ENCODE assay signal across 8 mouse cellular contexts in the genomic region with DNA sequence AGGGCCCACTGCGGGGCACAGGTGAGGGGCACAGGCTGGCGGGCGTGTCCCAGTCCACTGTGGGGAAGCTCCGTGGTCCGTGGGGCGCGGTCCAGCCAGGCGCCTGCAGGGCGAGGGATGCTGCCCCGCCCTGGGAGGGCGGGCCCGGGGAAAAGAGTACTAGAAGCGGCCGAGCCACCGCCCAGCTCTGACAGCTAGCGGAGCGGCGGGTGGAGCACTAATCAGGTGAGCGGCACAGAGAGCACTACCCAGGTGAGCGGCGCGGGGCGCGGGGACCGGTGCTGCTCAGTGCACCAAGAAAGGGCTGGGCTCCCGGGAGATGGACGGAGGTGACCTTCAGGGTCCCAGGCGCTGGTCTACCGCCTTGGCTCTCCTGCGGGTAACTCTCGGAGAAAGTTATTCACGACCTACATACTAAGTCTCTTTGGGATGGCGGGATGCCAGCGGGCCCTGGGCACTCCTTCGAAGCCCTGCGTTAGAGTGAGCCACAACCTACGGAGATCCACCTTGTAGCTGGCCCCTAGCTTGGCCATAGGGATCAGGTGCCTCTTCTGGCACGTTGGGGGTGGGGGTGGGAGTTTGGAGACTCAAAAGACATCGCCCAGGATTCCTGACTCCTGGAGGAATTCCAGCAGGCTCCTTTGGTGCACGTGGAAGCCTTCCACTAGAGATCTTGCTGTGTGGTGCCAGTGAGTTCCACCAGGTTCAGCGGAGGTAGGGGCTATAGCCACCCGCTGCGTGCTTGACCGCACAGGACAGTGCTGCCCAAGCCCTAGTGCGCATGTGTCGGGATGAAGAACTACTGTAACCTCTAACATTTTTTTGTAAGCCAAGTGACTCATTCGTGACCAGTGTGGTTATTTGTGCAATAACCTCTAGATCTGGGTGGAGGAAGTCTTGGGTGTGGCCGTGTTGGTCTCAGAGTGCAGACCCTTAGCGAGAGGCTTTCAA. TPM values are rescaled to one million over a fixed set of nuclear protein-coding genes. Genes with fewer than 3 reads are reported as not detected.
DNase-seq lines count a peak whose midpoint lies in the region; ATAC-seq and TF ChIP-seq lines count a peak whose summit lies in the region.

No protein-coding gene starts in this region.

- no peak for TF ChIP-seq CTCF in heart, postnatal 0 days (IDR thresholded peaks at IDR 0.05; ENCODE audit: low read depth)

- H3K36me3 ChIP-seq in heart, postnatal 0 days (replicated peaks; ENCODE audit: control insufficient read depth, insufficient read depth, low read length): no peaks in the 10 kb centered on the region
- H3K36me3 ChIP-seq in megakaryocyte, embryonic 14.5 days (replicated peaks; ENCODE audit: low read length): no peaks in the 10 kb centered on the region
- H3K36me3 ChIP-seq in stomach, embryonic 14.5 days (ENCODE audit: control insufficient read depth, insufficient read depth, low read length): no peaks in the 10 kb centered on the region

- peak; percentile 97 for DNase-seq in 416B (ENCODE audit: low read depth)
- peak; percentile 54 for DNase-seq in Muller cell, postnatal 12 days (ENCODE audit: inconsistent ontology term)
- DNase-seq in heart, postnatal 0 days (ENCODE audit: low spot score): no peak
- peak; percentile 61 to 79 for DNase-seq in kidney, postnatal 25 days
- DNase-seq in frontal cortex, adult 2 months (ENCODE audit: extremely low spot score in 1 of 2, low spot score in 1 of 2): no peak

- H3K9ac ChIP-seq in heart, postnatal 0 days (replicated peaks; ENCODE audit: low read depth, low read length): no peak overlapping the region
- no peak overlapping the region for H3K9ac ChIP-seq in stomach, embryonic 14.5 days (replicated peaks; ENCODE audit: low read depth, low read length)

- peak overlapping the region; percentile 49 for H3K4me2 ChIP-seq in heart, postnatal 0 days (ENCODE audit: low read depth, low read length)
- H3K4me2 ChIP-seq in stomach, embryonic 14.5 days (replicated peaks; ENCODE audit: low read depth, low read length): peak overlapping the region; percentile 39

- peaks cover 21% of the 10 kb centered on the region for H3K27me3 ChIP-seq in heart, postnatal 0 days (ENCODE audit: control insufficient read depth, insufficient read depth, low read length)
- peaks cover 22% of the 10 kb centered on the region for H3K27me3 ChIP-seq in megakaryocyte, embryonic 14.5 days (replicated peaks)
- H3K27me3 ChIP-seq in stomach, embryonic 14.5 days (ENCODE audit: control insufficient read depth, insufficient read depth, low read length): peaks cover 7% of the 10 kb centered on the region; the same call in 1 of the 2 replicates

- H3K9me3 ChIP-seq in heart, postnatal 0 days (replicated peaks; ENCODE audit: control insufficient read depth, low read length): no peaks in the 10 kb centered on the region
- no peaks in the 10 kb centered on the region for H3K9me3 ChIP-seq in megakaryocyte, embryonic 14.5 days
- H3K9me3 ChIP-seq in stomach, embryonic 14.5 days (ENCODE audit: control insufficient read depth, low read depth, low read length): no peaks in the 10 kb centered on the region

- H3K4me3 ChIP-seq in heart, postnatal 0 days (ENCODE audit: low read depth, low read length): peak overlapping the region; percentile 38
- H3K4me3 ChIP-seq in megakaryocyte, embryonic 14.5 days (replicated peaks): peak overlapping the region; percentile 89
- H3K4me3 ChIP-seq in stomach, embryonic 14.5 days (ENCODE audit: low read depth, low read length): peak overlapping the region; percentile 11; the same call in 1 of the 2 replicates

- WGBS in heart, postnatal 0 days: 12% methylated on average over 49 of the region's 49 CpGs
- WGBS in stomach, embryonic 14.5 days: 13% methylated on average over 49 of the region's 49 CpGs

- ATAC-seq in erythroid progenitor cell, adult 5-6 weeks (replicated peaks; ENCODE audit: low FRiP score, poor library complexity, severe bottlenecking): peak; percentile 94
- ATAC-seq in heart, postnatal 0 days (ENCODE audit: insufficient read depth, low read depth): peak; percentile 33; the same call in 1 of the 2 replicates
- peak; percentile 68 for ATAC-seq in stomach, embryonic 14.5 days (ENCODE audit: insufficient number of reproducible peaks, insufficient read depth, low FRiP score, low read depth)

- peaks cover 9% of the 10 kb centered on the region for H3K4me1 ChIP-seq in heart, postnatal 0 days (ENCODE audit: control insufficient read depth, insufficient read depth)
- H3K4me1 ChIP-seq in megakaryocyte, embryonic 14.5 days: peaks cover 36% of the 10 kb centered on the region
- peaks cover 8% of the 10 kb centered on the region; the same call in 1 of the 2 replicates for H3K4me1 ChIP-seq in stomach, embryonic 14.5 days (ENCODE audit: control insufficient read depth, insufficient read depth, low read length)

- no peak for TF ChIP-seq EP300 in heart, postnatal 0 days (IDR thresholded peaks at IDR 0.05; ENCODE audit: low read depth)

- H3K27ac ChIP-seq in heart, postnatal 0 days (ENCODE audit: low read depth): no peak overlapping the region
- H3K27ac ChIP-seq in stomach, embryonic 14.5 days (ENCODE audit: low read length): no peak overlapping the region

RNA-seq across cellular contexts. Expression of a gene that starts 6.5 kb away (rescaled TPM):
- 62.3 and 88.4 TPM in 2 replicates for total RNA-seq in erythroid progenitor cell, adult 5-6 weeks (2015; ENCODE audit: low replicate concordance)
- total RNA-seq in erythroid progenitor cell, adult 5-6 weeks (2017; ENCODE audit: low replicate concordance): 15.1 and 15.7 TPM in 2 replicates
- total RNA-seq in heart, postnatal 0 days (2014; rRNA removed; ENCODE audit: low replicate concordance): 2.4 and 10.3 TPM in 2 replicates
- 10.6 and 15.3 TPM in 2 replicates for polyA plus RNA-seq in heart, postnatal 0 days (2015; fragmentation: Nextera tagmentation; extraction: Ambion mirVana)
- polyA plus RNA-seq in megakaryocyte, embryonic 14.5 days (2012; ENCODE audit: insufficient read depth, low replicate concordance): 566 and 781 TPM in 2 replicates
- 15.9 and 16.6 TPM in 2 replicates for polyA plus RNA-seq in stomach, embryonic 14.5 days (2014; fragmentation: Nextera tagmentation; extraction: Ambion mirVana)
- 2.2 and 5.4 TPM in 2 replicates for polyA plus RNA-seq in frontal cortex, adult 2 months (2012; rRNA removed)

RNA-seq across cellular contexts. Expression of a gene that starts 44.2 kb away (rescaled TPM):
- total RNA-seq in erythroid progenitor cell, adult 5-6 weeks (2015; ENCODE audit: low replicate concordance): 394 and 480 TPM in 2 replicates
- 402 and 449 TPM in 2 replicates for total RNA-seq in erythroid progenitor cell, adult 5-6 weeks (2017; ENCODE audit: low replicate concordance)
- total RNA-seq in heart, postnatal 0 days (2014; rRNA removed; ENCODE audit: low replicate concordance): 4.1 and 35.1 TPM in 2 replicates
- 8.5 and 8.7 TPM in 2 replicates for polyA plus RNA-seq in heart, postnatal 0 days (2015; fragmentation: Nextera tagmentation; extraction: Ambion mirVana)
- 4.1 and 11.0 TPM in 2 replicates for polyA plus RNA-seq in megakaryocyte, embryonic 14.5 days (2012; ENCODE audit: insufficient read depth, low replicate concordance)
- polyA plus RNA-seq in stomach, embryonic 14.5 days (2014; fragmentation: Nextera tagmentation; extraction: Ambion mirVana): 46.1 and 49.5 TPM in 2 replicates
- 0.61 and 0.76 TPM in 2 replicates for polyA plus RNA-seq in frontal cortex, adult 2 months (2012; rRNA removed)

Comparison
In these comparisons a context has a peak if more than half of its experiments do, and no peak if none do; other contexts are left out.
1. DNase-seq: peak in 416B (single experiment), Muller cell, postnatal 12 days (single experiment) and kidney, postnatal 25 days (2 of 2); none in heart, postnatal 0 days (single experiment) and frontal cortex, adult 2 months (0 of 2).
2. ATAC-seq: peak in every context shown above with its lines; median percentile 94 in erythroid progenitor cell, adult 5-6 weeks; 68 in stomach, embryonic 14.5 days; 33 in heart, postnatal 0 days.
3. H3K4me3 ChIP-seq: peak in every context shown above with its lines; median percentile 89 in megakaryocyte, embryonic 14.5 days; 38 in heart, postnatal 0 days; 11 in stomach, embryonic 14.5 days.
4. RNA of a gene that starts 6.5 kb away (polyA plus RNA-seq): 566 to 781 TPM in megakaryocyte, embryonic 14.5 days; 15.9 to 16.6 TPM in stomach, embryonic 14.5 days, 10.6 to 15.3 TPM in heart, postnatal 0 days and 2.2 to 5.4 TPM in frontal cortex, adult 2 months; every median in the first group is over 10 times any median in the second.